In the genomic region with DNA sequence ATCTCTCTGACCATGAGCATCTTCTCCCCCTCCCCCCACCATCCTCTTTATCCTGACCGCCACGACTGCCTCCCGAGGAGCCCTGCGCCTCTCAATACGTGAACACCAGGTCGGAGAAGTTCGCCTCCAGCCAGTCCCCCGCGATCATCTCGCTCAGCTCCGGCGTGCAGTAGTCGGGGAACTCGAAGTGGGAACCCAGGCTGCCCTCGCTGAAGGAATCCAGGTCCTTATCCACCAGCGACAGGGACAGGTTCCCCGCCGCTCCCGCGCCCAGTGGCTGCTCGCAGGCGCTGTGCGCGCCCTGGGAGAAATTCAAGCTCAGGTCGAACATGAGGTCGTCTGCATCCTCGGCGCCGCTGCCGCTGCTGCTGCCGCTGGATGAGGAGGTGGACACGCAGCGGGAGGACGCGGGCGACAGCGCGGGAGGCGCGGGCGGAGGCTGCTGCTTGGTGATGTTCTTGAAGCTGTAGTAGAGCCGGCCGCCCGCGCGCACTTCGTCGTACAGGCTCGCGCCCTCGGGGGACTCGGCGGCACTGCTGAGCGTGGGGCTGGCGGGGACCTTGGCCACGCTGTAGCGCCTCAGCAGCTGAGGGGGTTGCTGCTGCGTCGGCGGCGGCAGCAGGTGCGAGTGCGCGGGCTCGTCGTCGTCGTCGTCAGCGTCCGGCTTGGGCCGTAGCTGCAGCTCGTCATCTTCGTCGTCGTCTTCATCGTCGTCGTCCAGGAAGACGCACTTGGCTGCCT, we compare ENCODE assay signal across 9 mouse cellular contexts. TPM values are rescaled to one million over a fixed set of nuclear protein-coding genes. Genes with fewer than 3 reads are reported as not detected.
DNase-seq lines count a peak whose midpoint lies in the region; ATAC-seq and TF ChIP-seq lines count a peak whose summit lies in the region.
"Had no signal": no experiment of that assay in that cellular context is flagged by ENCODE, and none has a peak within 500 bp of the region (broad histone marks: within the 10 kb centered on the region; RNA-seq: fewer than 3 reads in every experiment).

No protein-coding gene starts in this region.

- H3K27me3 ChIP-seq in erythroblast, embryonic 14.5 days (ENCODE audit: control insufficient read depth): peaks cover 63% of the 10 kb centered on the region
- H3K27me3 ChIP-seq in heart, embryonic 14.5 days (ENCODE audit: control insufficient read depth, insufficient read depth, low read length): no peaks in the 10 kb centered on the region
- H3K27me3 ChIP-seq in liver, embryonic 16.5 days (ENCODE audit: control insufficient read depth, insufficient read depth, low read depth, low read length): peaks cover 58% of the 10 kb centered on the region

- ATAC-seq in erythroblast, adult 5-6 weeks (replicated peaks; ENCODE audit: low FRiP score, poor library complexity, severe bottlenecking): no peak
- no peak for ATAC-seq in heart, embryonic 14.5 days (ENCODE audit: insufficient number of reproducible peaks, insufficient read depth, low FRiP score, low read depth)
- ATAC-seq in liver, embryonic 16.5 days (ENCODE audit: low read depth): no peak
- ATAC-seq in inflammation-experienced regulatory T-cells, adult 6 months: no peak

- peak overlapping the region; percentile 97 for H3K4me2 ChIP-seq in heart, embryonic 14.5 days (ENCODE audit: low read length)
- H3K4me2 ChIP-seq in liver, embryonic 16.5 days (ENCODE audit: low read depth, low read length): peak overlapping the region; percentile 52

- H3K27ac ChIP-seq in heart, embryonic 14.5 days (replicated peaks in 1 of 2; ENCODE audit: control insufficient read depth in 1 of 2, insufficient read depth in 1 of 2, low read depth in 2 of 2, low read length in 2 of 2): peak overlapping the region; percentile 73 to 95
- H3K27ac ChIP-seq in layer of hippocampus, adult 2 months: peak overlapping the region; percentile 88
- no peak overlapping the region for H3K27ac ChIP-seq in liver, embryonic 16.5 days (ENCODE audit: low read length)

- peaks cover 6% of the 10 kb centered on the region; the same call in 1 of the 2 replicates for H3K9me3 ChIP-seq in erythroblast, embryonic 14.5 days (ENCODE audit: control insufficient read depth, low read length)
- no peaks in the 10 kb centered on the region for H3K9me3 ChIP-seq in heart, embryonic 14.5 days (ENCODE audit: control insufficient read depth, low read length)
- no peaks in the 10 kb centered on the region for H3K9me3 ChIP-seq in liver, embryonic 16.5 days (replicated peaks; ENCODE audit: control insufficient read depth, low read length)

- TF ChIP-seq CTCF in layer of hippocampus, adult 2 months (conservative IDR thresholded peaks at IDR 0.05): no peak

- DNase-seq in embryo, embryonic 10.5 days (ENCODE audit: low spot score): peak; percentile 75
- peak; percentile 13 to 56 for DNase-seq in layer of hippocampus, adult 2 months (ENCODE audit: low spot score in 2 of 2)
- DNase-seq in ovary, postnatal 36 days (ENCODE audit: low spot score): peak; percentile 18

- under 1% methylated on average over 77 of the region's 80 CpGs for WGBS in heart, embryonic 14.5 days
- 1% methylated on average over 79 of the region's 80 CpGs for WGBS in liver, embryonic 16.5 days (ENCODE audit: insufficient replicate concordance)

- no peaks in the 10 kb centered on the region for H3K36me3 ChIP-seq in erythroblast, embryonic 14.5 days (ENCODE audit: control insufficient read depth)
- H3K36me3 ChIP-seq in heart, embryonic 14.5 days (ENCODE audit: control insufficient read depth, insufficient read depth, low read length): no peaks in the 10 kb centered on the region
- no peaks in the 10 kb centered on the region for H3K36me3 ChIP-seq in liver, embryonic 16.5 days (ENCODE audit: control insufficient read depth, insufficient read depth)

- H3K9ac ChIP-seq in heart, embryonic 14.5 days (ENCODE audit: low read length): peak overlapping the region; percentile 88
- no peak overlapping the region for H3K9ac ChIP-seq in liver, embryonic 16.5 days (ENCODE audit: low read depth, low read length)

- no peaks in the 10 kb centered on the region for H3K4me1 ChIP-seq in erythroblast, embryonic 14.5 days (ENCODE audit: control insufficient read depth)
- H3K4me1 ChIP-seq in heart, embryonic 14.5 days (ENCODE audit: control insufficient read depth in 2 of 2, insufficient read depth in 2 of 2, low read length in 2 of 2): peaks cover 0 to under 1% of the 10 kb centered on the region in 2 experiments; a peak in 2 of 4 replicates
- no peaks in the 10 kb centered on the region for H3K4me1 ChIP-seq in liver, embryonic 16.5 days (ENCODE audit: control insufficient read depth, low read depth, low read length)

- peak overlapping the region; percentile 38 for H3K4me3 ChIP-seq in erythroblast, embryonic 14.5 days (replicated peaks)
- H3K4me3 ChIP-seq in heart, embryonic 14.5 days (ENCODE audit: control insufficient read depth in 1 of 2, insufficient read depth in 1 of 2, low read depth in 1 of 2, low read length in 2 of 2): peak overlapping the region; percentile 67 to 85
- H3K4me3 ChIP-seq in layer of hippocampus, adult 2 months: peak overlapping the region; percentile 88
- peak overlapping the region; percentile 44 for H3K4me3 ChIP-seq in liver, embryonic 16.5 days (ENCODE audit: low read depth, low read length)

RNA-seq across cellular contexts. Expression of gene Sox11, which starts 1.1 kb away (rescaled TPM):
- under 0.01 TPM in 1 of 2 replicates, not detected in the other for polyA plus RNA-seq in erythroblast, embryonic 14.5 days (2012)
- total RNA-seq in erythroblast, adult 5-6 weeks (2015; ENCODE audit: low replicate concordance): not detected in 2 replicates
- 0.14 TPM in 1 of 2 replicates, not detected in the other for total RNA-seq in erythroblast, adult 5-6 weeks (2017; ENCODE audit: low replicate concordance)
- polyA plus RNA-seq in heart, embryonic 14.5 days (2014; fragmentation: Nextera tagmentation; extraction: Ambion mirVana): 17.6 and 19.2 TPM in 2 replicates
- total RNA-seq in layer of hippocampus, adult 2 months (2021): 10 to 100 TPM; 17.6 to 17.9 TPM
- polyA plus RNA-seq in liver, embryonic 16.5 days (2015; fragmentation: Nextera tagmentation; extraction: Ambion mirVana): 0.61 and 0.83 TPM in 2 replicates
- polyA plus RNA-seq in inflammation-experienced regulatory T-cells, adult 6 months (2017; shearing (Covaris generic)): not detected
- total RNA-seq: heart, adult 18-20 months had no signal

Comparison
In these comparisons a context has a peak if more than half of its experiments do, and no peak if none do; other contexts are left out.
1. H3K4me3 ChIP-seq: peak in every context shown above with its lines; median percentile 88 in layer of hippocampus, adult 2 months; 76 in heart, embryonic 14.5 days; 44 in liver, embryonic 16.5 days; 38 in erythroblast, embryonic 14.5 days.
2. DNase-seq: peak in every context shown above with its lines; median percentile 75 in embryo, embryonic 10.5 days; 34 in layer of hippocampus, adult 2 months; 18 in ovary, postnatal 36 days.
3. RNA of gene Sox11, which starts 1.1 kb away (polyA plus RNA-seq): 17.6 to 19.2 TPM in heart, embryonic 14.5 days; 0.61 to 0.83 TPM in liver, embryonic 16.5 days, not detected in inflammation-experienced regulatory T-cells, adult 6 months and under 0.01 TPM in erythroblast, embryonic 14.5 days; every median in the first group is over 10 times any median in the second.